Mouse (Mus musculus): Measurements from ENCODE around the gene Tbc1d10b. TPM values are rescaled to one million over a fixed set of nuclear protein-coding genes. Genes with fewer than 3 reads are reported as not detected.

Gene Tbc1d10b
- total and polyA plus RNA-seq, 3 experiments: 37.4 to 70.3 TPM; not detected in 1

- peak; percentile 98 for TF ChIP-seq KAT2A (conservative IDR thresholded peaks at IDR 0.05; ENCODE audit: low read depth, low read length)
- TF ChIP-seq RAD21 (IDR thresholded peaks at IDR 0.05; ENCODE audit: low read depth, low read length): no peak; the same call in none of the 2 replicates
- no peak for TF ChIP-seq MEF2A (IDR thresholded peaks at IDR 0.05; ENCODE audit: extremely low read depth, insufficient replicate concordance, low read depth, low read length, poor library complexity, severe bottlenecking)
- TF ChIP-seq ZKSCAN1 (IDR thresholded peaks at IDR 0.05; ENCODE audit: low read depth, low read length): no peak
These were observed 12.5 kb downstream of the Tbc1d10b start, which contains the start of gene Cd2bp2 (continued) for GRCm38 (mm10) chr7:127195544-127196295.

GRCm38 (mm10) chr7:127194633-127195029 lies 13.6 kb downstream of the Tbc1d10b start:
- Histone ChIP-seq H3K4me3 (ENCODE audit: control insufficient read depth in 1 of 2, insufficient read depth in 1 of 2, low read depth in 2 of 2, low read length in 2 of 2) (peak overlapping the region; percentile 60 to 99; a peak in 3 of 4 replicates), H3K9ac (ENCODE audit: control insufficient read depth, low read depth, low read length, poor library complexity, severe bottlenecking) (peak overlapping the region; percentile 94), H3K27me3 (ENCODE audit: control insufficient read depth in 1 of 2, insufficient read depth in 2 of 2, low read length in 2 of 2) (no peaks in the 10 kb centered on the region), H3K27ac (ENCODE audit: control insufficient read depth, low read depth, low read length) (no peak overlapping the region), H3K9me3 (replicated peaks; ENCODE audit: insufficient read depth, low read length) (no peaks in the 10 kb centered on the region), H3K79me2 (ENCODE audit: control insufficient read depth, insufficient read depth, low read length, poor library complexity) (peaks cover 14% of the 10 kb centered on the region), H3K4me1 (ENCODE audit: control insufficient read depth in 1 of 2, insufficient read depth in 2 of 2, low read length in 2 of 2) (peaks cover 0 to 12% of the 10 kb centered on the region in 2 experiments; a peak in 2 of 4 replicates), H3K36me3 (ENCODE audit: control insufficient read depth in 1 of 2, insufficient read depth in 2 of 2, low read length in 2 of 2) (peaks cover 0 to 12% of the 10 kb centered on the region in 2 experiments; a peak in 2 of 4 replicates)
- no peak for DNase-seq (ENCODE audit: low read depth, low spot score)
- TF ChIP-seq MEF2A (IDR thresholded peaks at IDR 0.05; ENCODE audit: extremely low read depth, insufficient replicate concordance, low read depth, low read length, poor library complexity, severe bottlenecking): no peak
- TF ChIP-seq RCOR1 (IDR thresholded peaks at IDR 0.05; ENCODE audit: low read depth, low read length): no peak
- no peak for TF ChIP-seq NELFE (IDR thresholded peaks at IDR 0.05; ENCODE audit: low read depth, low read length)
- TF ChIP-seq HCFC1 (IDR thresholded peaks at IDR 0.05; ENCODE audit: low read depth, low read length): no peak
- no peak for TF ChIP-seq POLR2AphosphoS5 (IDR thresholded peaks at IDR 0.05; ENCODE audit: borderline replicate concordance, low read depth, low read length)
- no peak for TF ChIP-seq MAFK (IDR thresholded peaks at IDR 0.05; ENCODE audit: borderline replicate concordance, low read depth, low read length)
- no peak for TF ChIP-seq UBTF (IDR thresholded peaks at IDR 0.05; ENCODE audit: borderline replicate concordance, insufficient read depth, low read depth, low read length)
- TF ChIP-seq SIN3A (IDR thresholded peaks at IDR 0.05; ENCODE audit: low read length): no peak
- no peak for TF ChIP-seq RAD21 (IDR thresholded peaks at IDR 0.05; ENCODE audit: low read depth, low read length)
- TF ChIP-seq KAT2A (conservative IDR thresholded peaks at IDR 0.05; ENCODE audit: low read depth, low read length): no peak
- TF ChIP-seq MXI1 (IDR thresholded peaks at IDR 0.05; ENCODE audit: low read depth, low read length): no peak

- no peaks in the 10 kb centered on the region for H3K9me3 ChIP-seq (replicated peaks; ENCODE audit: insufficient read depth, low read length)
- DNase-seq (ENCODE audit: low read depth, low spot score): no peak
- H3K79me2 ChIP-seq (ENCODE audit: control insufficient read depth, insufficient read depth, low read length, poor library complexity): peaks cover 14% of the 10 kb centered on the region
- peaks cover 0 to 12% of the 10 kb centered on the region in 2 experiments; a peak in 2 of 4 replicates for H3K36me3 ChIP-seq (ENCODE audit: control insufficient read depth in 1 of 2, insufficient read depth in 2 of 2, low read length in 2 of 2)
- H3K27ac ChIP-seq (ENCODE audit: control insufficient read depth, low read depth, low read length): no peak overlapping the region
- peaks cover 0 to 12% of the 10 kb centered on the region in 2 experiments; a peak in 2 of 4 replicates for H3K4me1 ChIP-seq (ENCODE audit: control insufficient read depth in 1 of 2, insufficient read depth in 2 of 2, low read length in 2 of 2)
- no peaks in the 10 kb centered on the region for H3K27me3 ChIP-seq (ENCODE audit: control insufficient read depth in 1 of 2, insufficient read depth in 2 of 2, low read length in 2 of 2)
- TF ChIP-seq ZNF384 (IDR thresholded peaks at IDR 0.05; ENCODE audit: low read depth, low read length) (no peak), BHLHE40 (IDR thresholded peaks at IDR 0.05; ENCODE audit: borderline replicate concordance, low read depth, low read length) (no peak), MEF2A (IDR thresholded peaks at IDR 0.05; ENCODE audit: extremely low read depth, insufficient replicate concordance, low read depth, low read length, poor library complexity, severe bottlenecking) (no peak), JUND (IDR thresholded peaks at IDR 0.05; ENCODE audit: low read depth, low read length) (no peak)
- H3K9ac ChIP-seq (ENCODE audit: control insufficient read depth, low read depth, low read length, poor library complexity, severe bottlenecking): no peak overlapping the region
- H3K4me3 ChIP-seq (ENCODE audit: control insufficient read depth in 1 of 2, insufficient read depth in 1 of 2, low read depth in 2 of 2, low read length in 2 of 2): no peak overlapping the region
These were observed 14.1 kb downstream of the Tbc1d10b start for GRCm38 (mm10) chr7:127194011-127194632.

Data from MEL (cell line).